Mouse (Mus musculus): ENCODE measurements around the gene Adgrb2. TPM values are rescaled to one million over a fixed set of nuclear protein-coding genes. Genes with fewer than 3 reads are reported as not detected.
A peak's percentile ranks its signal among the peaks of the same experiment; 100 is the strongest.

Gene Adgrb2
- total and polyA plus RNA-seq, 3 experiments = 0.08 TPM; not detected in 2

DNA sequence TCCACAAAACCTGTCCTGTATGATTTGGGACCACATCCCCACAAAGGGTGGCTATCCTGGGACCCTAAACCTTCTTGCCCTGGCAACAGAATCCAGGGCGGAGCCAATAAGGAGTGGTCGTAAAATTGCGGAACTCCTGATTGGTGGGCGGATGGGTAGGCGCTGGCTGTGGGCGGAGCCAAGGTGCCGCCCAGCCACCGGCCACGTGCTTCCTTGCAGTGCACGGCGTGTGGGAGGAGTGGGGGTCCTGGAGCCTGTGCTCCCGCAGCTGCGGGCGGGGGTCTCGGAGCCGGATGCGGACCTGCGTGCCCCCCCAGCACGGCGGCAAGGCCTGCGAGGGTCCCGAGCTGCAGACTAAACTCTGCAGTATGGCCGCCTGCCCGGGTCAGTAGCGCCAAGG is 21.9 kb downstream of the Adgrb2 start (continued):
- no peak for TF ChIP-seq ZC3H11A (IDR thresholded peaks at IDR 0.05; ENCODE audit: low read depth, low read length)
- no peak for TF ChIP-seq ZKSCAN1 (IDR thresholded peaks at IDR 0.05; ENCODE audit: borderline replicate concordance, low read depth, low read length)
- TF ChIP-seq CTCF (conservative IDR thresholded peaks at IDR 0.05 in 1 of 2, IDR thresholded peaks at IDR 0.05 in 1 of 2; ENCODE audit: low read depth in 2 of 2, low read length in 2 of 2) = no peak

DNA sequence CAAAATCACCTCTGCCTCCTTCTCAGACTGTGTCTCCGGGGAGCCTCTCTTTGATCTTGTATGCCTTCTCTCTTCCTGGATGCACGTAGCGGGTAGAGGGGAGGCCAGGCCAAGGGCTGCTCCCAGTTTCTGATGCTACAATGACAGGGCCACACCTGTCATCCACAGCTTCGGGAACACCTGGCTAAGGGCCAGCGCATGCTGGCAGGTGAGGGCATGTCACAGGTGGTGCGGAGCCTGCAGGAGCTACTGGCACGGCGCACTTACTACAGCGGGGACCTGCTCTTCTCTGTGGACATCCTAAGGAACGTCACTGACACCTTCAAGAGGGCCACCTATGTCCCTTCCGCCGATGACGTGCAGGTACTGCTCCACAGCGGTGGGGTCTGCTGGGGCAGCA is 24.4 kb downstream of the Adgrb2 start:
- dilution Hi-C loops (cut with MboI; ENCODE audit: extremely low pct_ligation_motif_present, extremely low pct_unique_long_range_greater_than_20kb, low sequenced_read_pairs) (no loop called here), in situ Hi-C loops (cut with MboI; ENCODE audit: low pct_ligation_motif_present, low pct_unique_long_range_greater_than_20kb, low sequenced_read_pairs) (no loop called here)
- no peaks in the 10 kb centered on the region for H3K79me2 ChIP-seq (replicated peaks; ENCODE audit: control insufficient read depth, extremely low read depth, insufficient read depth, poor library complexity, severe bottlenecking)
- no peak overlapping the region for H3K27ac ChIP-seq (ENCODE audit: insufficient read depth, low read depth)
- DNase-seq (ENCODE audit: extremely low read depth) = no peak
- no peaks in the 10 kb centered on the region for H3K4me1 ChIP-seq (ENCODE audit: control insufficient read depth in 1 of 2, insufficient read depth in 2 of 2)
- H3K4me2 ChIP-seq (ENCODE audit: insufficient read depth, low read depth, poor library complexity, severe bottlenecking) = no peak overlapping the region
- H3K9ac ChIP-seq (ENCODE audit: insufficient read depth, low read depth) = no peak overlapping the region
- peaks cover 2% of the 10 kb centered on the region for H3K9me3 ChIP-seq (replicated peaks; ENCODE audit: low read length)
- H3K4me3 ChIP-seq (replicated peaks in 1 of 3; ENCODE audit: low read depth in 2 of 3, low read length in 2 of 3, poor library complexity in 1 of 3) = no peak overlapping the region
- peaks cover 93% of the 10 kb centered on the region for H3K27me3 ChIP-seq (replicated peaks)
- no peaks in the 10 kb centered on the region for H3K36me3 ChIP-seq (replicated peaks in 1 of 2; ENCODE audit: control insufficient read depth in 1 of 2, insufficient read depth in 1 of 2, low read length in 1 of 2)
- no peak for TF ChIP-seq CHD1 (IDR thresholded peaks at IDR 0.05; ENCODE audit: low read depth, low read length)
- no peak for TF ChIP-seq SMC3 (IDR thresholded peaks at IDR 0.05; ENCODE audit: low read depth, low read length)
- TF ChIP-seq HCFC1 (IDR thresholded peaks at IDR 0.05; ENCODE audit: low read depth, low read length) = no peak
- TF ChIP-seq RCOR1 (conservative IDR thresholded peaks at IDR 0.05; ENCODE audit: low read depth, low read length) = no peak
- TF ChIP-seq TCF12 (IDR thresholded peaks at IDR 0.05; ENCODE audit: low read depth, low read length) = no peak

DNA sequence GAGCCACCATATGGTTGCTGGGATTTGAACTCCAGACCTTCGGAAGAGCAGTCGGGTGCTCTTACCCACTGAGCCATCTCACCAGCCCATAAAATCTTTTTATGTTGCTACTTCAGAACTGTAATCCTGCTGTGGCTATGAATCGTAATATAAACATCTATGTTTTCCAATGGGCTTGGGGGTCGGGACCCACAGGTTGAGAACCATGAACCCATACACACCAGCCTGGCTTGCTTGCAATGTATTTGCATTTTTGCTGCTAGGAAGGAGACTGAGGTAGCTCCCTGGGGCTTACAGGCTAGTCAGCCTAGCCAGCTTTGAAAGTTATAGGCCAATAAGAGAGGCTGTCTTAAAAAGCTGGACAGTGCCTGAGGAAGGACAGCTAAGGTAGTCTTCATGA is 26.1 kb downstream of the Adgrb2 start:
- Histone ChIP-seq H3K4me1 (ENCODE audit: control insufficient read depth in 1 of 2, insufficient read depth in 2 of 2) (no peaks in the 10 kb centered on the region), H3K9ac (ENCODE audit: insufficient read depth, low read depth) (no peak overlapping the region), H3K79me2 (replicated peaks; ENCODE audit: control insufficient read depth, extremely low read depth, insufficient read depth, poor library complexity, severe bottlenecking) (no peaks in the 10 kb centered on the region), H3K9me3 (replicated peaks; ENCODE audit: low read length) (no peaks in the 10 kb centered on the region), H3K27me3 (replicated peaks) (peaks cover 93% of the 10 kb centered on the region), H3K4me2 (ENCODE audit: insufficient read depth, low read depth, poor library complexity, severe bottlenecking) (no peak overlapping the region), H3K4me3 (replicated peaks in 1 of 3; ENCODE audit: low read depth in 2 of 3, low read length in 2 of 3, poor library complexity in 1 of 3) (no peak overlapping the region), H3K27ac (ENCODE audit: insufficient read depth, low read depth) (no peak overlapping the region), H3K36me3 (replicated peaks in 1 of 2; ENCODE audit: control insufficient read depth in 1 of 2, insufficient read depth in 1 of 2, low read length in 1 of 2) (no peaks in the 10 kb centered on the region)
- dilution Hi-C loops (cut with MboI; ENCODE audit: extremely low pct_ligation_motif_present, extremely low pct_unique_long_range_greater_than_20kb, low sequenced_read_pairs) = no loop called here
- no peak for TF ChIP-seq ZKSCAN1 (IDR thresholded peaks at IDR 0.05; ENCODE audit: borderline replicate concordance, low read depth, low read length)
- peak; percentile 88 for TF ChIP-seq CHD2 (IDR thresholded peaks at IDR 0.05; ENCODE audit: low read length)
- no peak for TF ChIP-seq UBTF (IDR thresholded peaks at IDR 0.05; ENCODE audit: low read depth, low read length)
- in situ Hi-C loops (cut with MboI; ENCODE audit: low pct_ligation_motif_present, low pct_unique_long_range_greater_than_20kb, low sequenced_read_pairs) = no loop called here
- DNase-seq (ENCODE audit: extremely low read depth) = no peak

DNA sequence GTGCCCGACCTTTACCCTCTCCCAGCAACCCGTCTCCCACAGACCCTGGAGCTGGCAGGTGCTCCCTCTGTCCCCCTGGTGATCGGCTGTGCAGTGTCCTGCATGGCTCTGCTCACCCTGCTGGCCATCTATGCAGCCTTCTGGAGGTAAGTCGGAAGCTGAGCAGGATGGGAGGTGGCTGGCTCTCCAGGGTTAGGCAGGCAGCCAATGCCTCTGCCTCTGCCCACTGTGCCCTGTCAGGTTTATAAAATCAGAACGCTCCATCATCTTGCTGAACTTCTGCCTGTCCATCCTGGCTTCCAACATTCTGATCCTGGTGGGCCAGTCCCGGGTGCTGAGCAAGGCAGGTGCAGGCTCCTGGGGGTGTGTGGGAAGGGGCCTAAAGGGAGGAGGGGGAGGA is 27.6 kb downstream of the Adgrb2 start:
- no peak overlapping the region for H3K9ac ChIP-seq (ENCODE audit: insufficient read depth, low read depth)
- H3K27me3 ChIP-seq (replicated peaks) = peaks cover 95% of the 10 kb centered on the region
- H3K36me3 ChIP-seq (replicated peaks in 1 of 2; ENCODE audit: control insufficient read depth in 1 of 2, insufficient read depth in 1 of 2, low read length in 1 of 2) = no peaks in the 10 kb centered on the region
- H3K27ac ChIP-seq (ENCODE audit: insufficient read depth, low read depth) = no peak overlapping the region
- TF ChIP-seq GABPA (IDR thresholded peaks at IDR 0.05; ENCODE audit: insufficient replicate concordance, low read depth, low read length) (no peak), MEF2A (IDR thresholded peaks at IDR 0.05; ENCODE audit: borderline replicate concordance, low read depth, low read length) (no peak), TBP (conservative IDR thresholded peaks at IDR 0.05; ENCODE audit: low read depth, low read length) (no peak), MYC (IDR thresholded peaks at IDR 0.05; ENCODE audit: low read depth, low read length) (no peak), KAT2A (IDR thresholded peaks at IDR 0.05; ENCODE audit: insufficient replicate concordance, low read length) (no peak), ZKSCAN1 (IDR thresholded peaks at IDR 0.05; ENCODE audit: borderline replicate concordance, low read depth, low read length) (no peak), MAFK (IDR thresholded peaks at IDR 0.05; ENCODE audit: insufficient replicate concordance, low read length) (no peak), CHD2 (IDR thresholded peaks at IDR 0.05; ENCODE audit: low read length) (no peak), RAD21 (IDR thresholded peaks at IDR 0.05; ENCODE audit: low read depth, low read length) (no peak), CTCF (conservative IDR thresholded peaks at IDR 0.05 in 1 of 2, IDR thresholded peaks at IDR 0.05 in 1 of 2; ENCODE audit: low read depth in 2 of 2, low read length in 2 of 2) (no peak), ELF1 (IDR thresholded peaks at IDR 0.05; ENCODE audit: low read depth, low read length) (no peak)
- no peaks in the 10 kb centered on the region for H3K79me2 ChIP-seq (replicated peaks; ENCODE audit: control insufficient read depth, extremely low read depth, insufficient read depth, poor library complexity, severe bottlenecking)
- no peaks in the 10 kb centered on the region for H3K9me3 ChIP-seq (replicated peaks; ENCODE audit: low read length)
- dilution Hi-C loops (cut with MboI; ENCODE audit: extremely low pct_ligation_motif_present, extremely low pct_unique_long_range_greater_than_20kb, low sequenced_read_pairs) = no loop called here
- H3K4me3 ChIP-seq (replicated peaks in 1 of 3; ENCODE audit: low read depth in 2 of 3, low read length in 2 of 3, poor library complexity in 1 of 3) = no peak overlapping the region
- no peak for DNase-seq (ENCODE audit: extremely low read depth)
- H3K4me2 ChIP-seq (ENCODE audit: insufficient read depth, low read depth, poor library complexity, severe bottlenecking) = no peak overlapping the region
- in situ Hi-C loops (cut with MboI; ENCODE audit: low pct_ligation_motif_present, low pct_unique_long_range_greater_than_20kb, low sequenced_read_pairs) = no loop called here
- H3K4me1 ChIP-seq (ENCODE audit: control insufficient read depth in 1 of 2, insufficient read depth in 2 of 2) = no peaks in the 10 kb centered on the region

All from CH12.LX (cell line).